Mouse (Mus musculus): Measurements from ENCODE around the gene Ccdc65. TPM values are rescaled to one million over a fixed set of nuclear protein-coding genes. Genes with fewer than 3 reads are reported as not detected.
"Not testable (repeated sequence)": the region's sequence is repeated elsewhere in the genome, so short reads cannot be mapped to it uniquely, and the experiment has no call there.

Gene Ccdc65
- polyA plus RNA-seq, 1 experiment from 2014 or later, result 7.5 TPM

- no peak overlapping the region for H3K27ac ChIP-seq (replicated peaks)
- 88% methylated on average over 8 of the region's 8 CpGs for WGBS
- no peak overlapping the region for H3K9ac ChIP-seq (replicated peaks)
- H3K4me3 ChIP-seq (replicated peaks), result no peak overlapping the region
- no peak overlapping the region for H3K4me2 ChIP-seq
- H3K9me3 ChIP-seq (replicated peaks), result no peaks in the 10 kb centered on the region
- peaks cover 12% of the 10 kb centered on the region for H3K4me1 ChIP-seq
- no peaks in the 10 kb centered on the region for H3K27me3 ChIP-seq (replicated peaks)
- H3K36me3 ChIP-seq, result peaks cover 43% of the 10 kb centered on the region
- no peak for ATAC-seq (ENCODE audit: low FRiP score)
Observed at GRCm38 (mm10) chr15:98742766-98743428, 34.9 kb downstream of the Ccdc65 start.

DNA sequence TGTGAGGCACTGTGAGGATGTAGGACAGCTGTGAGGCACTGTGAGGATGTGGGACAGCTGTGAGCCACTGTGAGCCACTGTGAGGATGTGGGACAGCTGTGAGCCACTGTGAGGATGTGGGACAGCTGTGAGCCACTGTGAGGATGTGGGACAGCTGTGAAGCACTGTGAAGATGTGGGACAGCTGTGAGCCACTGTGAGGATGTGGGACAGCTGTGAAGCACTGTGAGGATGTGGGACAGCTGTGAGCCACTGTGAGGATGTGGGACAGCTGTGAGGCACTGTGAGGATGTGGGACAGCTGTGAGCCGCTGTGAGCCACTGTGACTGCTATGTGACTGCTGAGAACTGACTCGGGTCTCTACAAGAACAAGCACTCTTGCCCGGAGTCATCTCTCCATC lies 35.9 kb downstream of the Ccdc65 start:
- not testable (repeated sequence) for H3K4me2 ChIP-seq; H3K27me3 ChIP-seq (replicated peaks); H3K27ac ChIP-seq (replicated peaks); H3K4me3 ChIP-seq (replicated peaks); ATAC-seq (ENCODE audit: low FRiP score); H3K9me3 ChIP-seq (replicated peaks); H3K9ac ChIP-seq (replicated peaks)
- 91% methylated on average over 3 of the region's 3 CpGs for WGBS
- H3K36me3 ChIP-seq, result peaks cover 40% of the 10 kb centered on the region
- H3K4me1 ChIP-seq, result peaks cover 17% of the 10 kb centered on the region

- no peak overlapping the region for H3K4me2 ChIP-seq
- H3K27ac ChIP-seq (replicated peaks), result no peak overlapping the region
- no peak overlapping the region for H3K4me3 ChIP-seq (replicated peaks)
- no peaks in the 10 kb centered on the region for H3K9me3 ChIP-seq (replicated peaks)
- WGBS, result 88% methylated on average over 10 of the region's 10 CpGs
- no peaks in the 10 kb centered on the region for H3K27me3 ChIP-seq (replicated peaks)
- H3K9ac ChIP-seq (replicated peaks), result no peak overlapping the region
- H3K4me1 ChIP-seq, result peaks cover 17% of the 10 kb centered on the region
- H3K36me3 ChIP-seq, result peaks cover 17% of the 10 kb centered on the region
- ATAC-seq (ENCODE audit: low FRiP score), result no peak
Observed at GRCm38 (mm10) chr15:98746344-98746965, 38.4 kb downstream of the Ccdc65 start.

- peaks cover 17% of the 10 kb centered on the region for H3K4me1 ChIP-seq
- H3K4me2 ChIP-seq, result no peak overlapping the region
- no peak overlapping the region for H3K9ac ChIP-seq (replicated peaks)
- no peak overlapping the region for H3K27ac ChIP-seq (replicated peaks)
- no peak overlapping the region for H3K4me3 ChIP-seq (replicated peaks)
- 83% methylated on average over 6 of the region's 6 CpGs for WGBS
- no peaks in the 10 kb centered on the region for H3K9me3 ChIP-seq (replicated peaks)
- no peaks in the 10 kb centered on the region for H3K27me3 ChIP-seq (replicated peaks)
- no peak for ATAC-seq (ENCODE audit: low FRiP score)
- H3K36me3 ChIP-seq, result peaks cover 9% of the 10 kb centered on the region
Observed at GRCm38 (mm10) chr15:98747296-98747695, 39.3 kb downstream of the Ccdc65 start.

- H3K4me2 ChIP-seq, result no peak overlapping the region
Observed at GRCm38 (mm10) chr15:98749093-98749492, 41.1 kb downstream of the Ccdc65 start.

DNA sequence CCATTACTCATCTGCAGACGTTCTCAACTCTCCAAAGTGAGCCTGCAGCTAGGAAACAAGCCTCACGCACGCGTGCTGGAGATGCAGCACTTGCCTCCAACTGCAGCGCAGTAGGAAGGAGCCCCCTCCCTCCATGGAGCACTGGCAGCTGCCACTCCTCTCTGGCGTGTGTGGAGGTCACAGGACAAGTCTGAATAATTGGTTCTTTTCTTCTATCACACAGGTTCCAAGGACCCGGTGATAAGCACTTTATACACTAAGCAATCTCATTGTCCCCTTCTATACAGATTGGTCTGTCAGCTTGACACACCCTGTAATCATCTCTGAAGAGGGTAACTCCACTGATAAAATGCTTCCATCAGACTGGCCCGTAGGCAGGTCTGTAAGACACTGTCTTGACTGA lies 45.0 kb downstream of the Ccdc65 start:
- Histone ChIP-seq H3K27ac (replicated peaks) (no peak overlapping the region), H3K9me3 (replicated peaks) (no peaks in the 10 kb centered on the region), H3K4me1 (peaks cover 16% of the 10 kb centered on the region), H3K27me3 (replicated peaks) (no peaks in the 10 kb centered on the region), H3K9ac (replicated peaks) (no peak overlapping the region), H3K4me3 (replicated peaks) (no peak overlapping the region), H3K36me3 (peaks cover 3% of the 10 kb centered on the region; the same call in 1 of the 2 replicates), H3K4me2 (no peak overlapping the region)
- 77% methylated on average over 8 of the region's 8 CpGs for WGBS
- no peak for ATAC-seq (ENCODE audit: low FRiP score)

More at GRCm38 (mm10) chr15:98749093-98749492, 41.1 kb downstream of the Ccdc65 start:
- Histone ChIP-seq H3K9ac (replicated peaks) (no peak overlapping the region), H3K4me1 (peaks cover 21% of the 10 kb centered on the region), H3K27ac (replicated peaks) (no peak overlapping the region), H3K36me3 (peaks cover 6% of the 10 kb centered on the region; the same call in 1 of the 2 replicates), H3K27me3 (replicated peaks) (no peaks in the 10 kb centered on the region), H3K4me3 (replicated peaks) (no peak overlapping the region), H3K9me3 (replicated peaks) (no peaks in the 10 kb centered on the region)
- ATAC-seq (ENCODE audit: low FRiP score), result no peak
- WGBS, result 99% methylated on average over 2 of the region's 2 CpGs

GRCm38 (mm10) chr15:98754125-98754524 lies 46.1 kb downstream of the Ccdc65 start:
- H3K27me3 ChIP-seq (replicated peaks), result no peaks in the 10 kb centered on the region
- no peak overlapping the region for H3K4me2 ChIP-seq
- H3K27ac ChIP-seq (replicated peaks), result no peak overlapping the region
- peaks cover 12% of the 10 kb centered on the region; the same call in 1 of the 2 replicates for H3K4me1 ChIP-seq
- no peaks in the 10 kb centered on the region for H3K9me3 ChIP-seq (replicated peaks)
- no peak for ATAC-seq (ENCODE audit: low FRiP score)
- 87% methylated on average over 2 of the region's 2 CpGs for WGBS
- H3K36me3 ChIP-seq, result peaks cover 6% of the 10 kb centered on the region; the same call in 1 of the 2 replicates
- H3K4me3 ChIP-seq (replicated peaks), result no peak overlapping the region
- H3K9ac ChIP-seq (replicated peaks), result no peak overlapping the region

DNA sequence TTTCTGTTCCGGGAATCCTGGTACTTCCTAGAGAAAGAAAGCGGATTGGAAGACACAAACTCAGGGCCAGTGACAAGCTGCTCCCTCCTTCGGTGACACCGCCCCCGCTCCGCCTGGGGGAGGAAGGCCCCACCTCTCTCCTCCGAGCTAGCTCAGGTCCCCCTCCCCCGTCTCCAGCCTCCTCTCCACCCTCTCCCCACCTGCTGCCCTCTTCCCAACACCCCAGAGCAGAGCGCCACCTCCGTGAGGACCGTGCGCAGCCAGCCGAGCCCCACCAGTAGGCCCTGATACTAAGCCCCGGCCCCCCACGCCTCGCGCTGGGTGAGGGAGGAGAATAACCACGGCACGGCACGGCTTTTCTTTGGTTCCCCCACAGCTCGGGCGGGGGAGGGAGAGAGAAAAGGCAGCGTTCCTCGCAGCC lies 54.2 kb downstream of the Ccdc65 start:
- peak overlapping the region; percentile 94 for H3K27ac ChIP-seq (replicated peaks)
- H3K4me1 ChIP-seq, result peaks cover 31% of the 10 kb centered on the region
- ATAC-seq (ENCODE audit: low FRiP score), result peak; percentile 68
- H3K27me3 ChIP-seq (replicated peaks), result peaks cover 15% of the 10 kb centered on the region
- H3K4me3 ChIP-seq (replicated peaks), result peak overlapping the region; percentile 100
- WGBS, result under 1% methylated on average over 21 of the region's 24 CpGs
- peaks cover 16% of the 10 kb centered on the region for H3K36me3 ChIP-seq
- no peaks in the 10 kb centered on the region for H3K9me3 ChIP-seq (replicated peaks)
- peak overlapping the region; percentile 86 for H3K4me2 ChIP-seq
- H3K9ac ChIP-seq (replicated peaks), result peak overlapping the region; percentile 96

DNA sequence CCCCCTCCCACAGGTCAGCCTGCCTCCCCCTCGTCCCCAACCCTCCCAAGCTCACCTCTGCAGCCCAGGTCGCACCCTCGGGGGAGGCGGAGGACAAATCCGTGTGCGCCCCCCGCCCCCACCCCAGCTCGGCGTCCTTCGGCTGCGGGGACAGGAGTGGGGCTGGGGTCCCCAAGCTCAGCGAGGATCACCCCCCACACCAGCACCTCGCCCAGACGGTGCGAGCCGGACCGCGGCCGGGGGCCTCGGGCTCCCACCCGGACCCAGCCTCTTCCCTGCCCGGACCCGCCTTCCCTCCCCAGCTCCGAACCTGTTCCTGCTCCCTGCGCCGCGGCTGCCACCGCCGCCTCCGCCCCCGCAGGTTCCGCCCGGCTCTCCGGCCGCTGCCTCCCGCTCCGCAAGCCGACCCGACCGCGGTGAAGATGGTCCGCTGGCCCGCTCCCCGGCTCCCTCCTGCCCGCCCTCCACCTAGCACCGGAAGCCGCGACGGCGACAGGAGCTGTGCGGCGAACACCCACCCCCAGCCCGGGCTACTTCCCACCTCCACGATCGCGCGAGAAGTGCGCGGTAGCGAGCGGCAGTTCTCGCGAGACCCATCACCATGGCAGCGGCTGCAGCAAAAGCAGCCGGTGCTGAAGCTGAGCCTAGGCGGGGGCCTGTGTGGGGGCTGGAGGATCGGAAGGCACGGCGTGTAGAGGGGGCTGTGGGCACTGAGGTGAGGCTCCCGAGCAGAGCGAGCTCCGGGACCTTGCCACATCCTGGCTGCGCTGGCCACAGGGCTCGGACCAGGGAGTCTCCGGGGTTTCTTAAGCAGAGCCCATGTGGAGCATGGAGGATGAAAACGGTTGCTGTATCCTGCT lies 54.9 kb downstream of the Ccdc65 start, which contains the start of gene Arf3:
TSS of gene Arf3 (minus strand) at position 545 of the 860 bp plus-strand sequence.
- ATAC-seq (ENCODE audit: low FRiP score), result peak; percentile 95
- peak within 1 kb of the TSS; percentile 94 for H3K27ac ChIP-seq (replicated peaks)
- H3K4me2 ChIP-seq, result peak within 1 kb of the TSS; percentile 86
- peaks cover 16% of the 10 kb centered on the region for H3K36me3 ChIP-seq
- under 1% methylated on average over 63 of the region's 76 CpGs for WGBS
- peak within 1 kb of the TSS; percentile 100 for H3K4me3 ChIP-seq (replicated peaks)
- peak within 1 kb of the TSS; percentile 96 for H3K9ac ChIP-seq (replicated peaks)
- no peaks in the 10 kb centered on the region for H3K9me3 ChIP-seq (replicated peaks)
- peaks cover 17% of the 10 kb centered on the region for H3K27me3 ChIP-seq (replicated peaks)
- H3K4me1 ChIP-seq, result peaks cover 31% of the 10 kb centered on the region

DNA sequence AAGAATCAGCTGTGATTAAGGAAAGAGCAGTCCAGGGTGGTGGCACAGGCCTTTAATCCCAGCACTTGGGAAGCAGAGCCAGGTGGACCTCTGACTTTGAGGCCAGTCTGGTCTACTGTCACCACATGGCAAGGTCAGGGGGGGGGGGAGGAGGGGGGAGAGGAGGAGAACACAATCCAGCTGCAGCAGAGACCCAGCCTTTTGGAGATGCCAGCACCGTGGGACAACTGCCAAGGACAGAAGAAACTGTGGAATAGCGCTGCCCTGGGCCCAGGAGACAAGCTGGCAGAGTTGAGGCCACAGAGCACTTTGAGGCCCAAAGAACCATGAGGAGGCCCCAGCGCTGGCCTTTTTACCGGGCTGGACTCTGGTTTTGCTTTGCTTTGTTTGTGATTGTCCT lies 57.9 kb downstream of the Ccdc65 start:
- no peak for ATAC-seq (ENCODE audit: low FRiP score)
- Histone ChIP-seq H3K36me3 (no peaks in the 10 kb centered on the region), H3K27ac (replicated peaks) (no peak overlapping the region), H3K9ac (replicated peaks) (no peak overlapping the region), H3K4me3 (replicated peaks) (no peak overlapping the region), H3K27me3 (replicated peaks) (peaks cover 45% of the 10 kb centered on the region), H3K4me2 (no peak overlapping the region), H3K9me3 (replicated peaks) (no peaks in the 10 kb centered on the region), H3K4me1 (peaks cover 21% of the 10 kb centered on the region)
- 66% methylated on average over 4 of the region's 4 CpGs for WGBS

DNA sequence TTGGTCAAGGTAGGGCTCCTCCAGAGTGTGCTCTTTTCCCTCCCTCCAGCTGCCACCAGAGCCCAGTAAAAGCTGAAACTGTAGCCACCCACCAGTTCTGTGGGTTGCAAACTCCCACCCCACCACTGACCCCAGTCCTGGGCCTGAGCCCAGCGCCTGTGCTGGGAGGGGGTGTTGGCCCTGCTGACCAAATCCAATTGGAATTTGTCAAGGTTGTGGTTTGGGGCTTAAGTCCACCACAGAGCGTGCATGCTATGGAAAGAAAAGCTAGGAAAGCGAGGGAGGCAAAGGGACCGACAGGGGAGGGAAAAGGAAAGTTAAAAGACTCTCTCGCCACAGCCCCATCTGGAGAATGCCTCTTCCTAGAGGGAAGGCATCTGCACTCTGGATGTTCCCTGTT lies 60.3 kb downstream of the Ccdc65 start:
- Histone ChIP-seq H3K4me3 (replicated peaks) (no peak overlapping the region), H3K4me1 (peaks cover 22% of the 10 kb centered on the region), H3K27me3 (replicated peaks) (peaks cover 67% of the 10 kb centered on the region), H3K27ac (replicated peaks) (no peak overlapping the region), H3K4me2 (no peak overlapping the region), H3K36me3 (no peaks in the 10 kb centered on the region), H3K9ac (replicated peaks) (no peak overlapping the region), H3K9me3 (replicated peaks) (no peaks in the 10 kb centered on the region)
- 23% methylated on average over 5 of the region's 5 CpGs for WGBS
- no peak for ATAC-seq (ENCODE audit: low FRiP score)

All from neural tube, embryonic 15.5 days (tissue).